Mouse (Mus musculus): ENCODE data around the gene Gm20479.
A peak's percentile ranks its signal among the peaks of the same experiment; 100 is the strongest.

Gene Gm20479

GRCm38 (mm10) chr7:27356861-27357594 lies at the start of gene Gm20479:
Gene Gm20479, minus strand, starts transcription at chr7:27357419.
- peak in 1 of 2 experiments; percentile 44 for DNase-seq (ENCODE audit: low spot score in 2 of 2)

DNA sequence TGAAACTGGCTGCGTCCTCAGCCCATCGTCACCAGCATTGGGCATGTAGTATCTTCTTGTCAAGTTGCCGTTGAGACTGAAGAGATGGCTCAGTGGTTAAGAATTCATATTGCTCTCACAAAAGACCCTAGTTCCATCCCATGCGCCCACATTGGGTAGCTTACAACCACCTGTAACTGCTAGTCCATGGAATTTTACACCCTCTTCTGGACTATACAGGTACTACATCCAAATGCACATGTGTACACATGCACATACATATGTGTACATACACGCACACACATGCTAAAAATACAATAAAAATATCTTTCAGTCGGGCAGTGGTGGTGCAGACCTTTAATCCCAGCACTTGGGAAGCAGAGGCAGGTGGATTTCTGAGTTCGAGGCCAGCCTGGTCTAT lies 49.3 kb upstream of the Gm20479 start:
- no peak for DNase-seq (ENCODE audit: low spot score in 2 of 2)

DNA sequence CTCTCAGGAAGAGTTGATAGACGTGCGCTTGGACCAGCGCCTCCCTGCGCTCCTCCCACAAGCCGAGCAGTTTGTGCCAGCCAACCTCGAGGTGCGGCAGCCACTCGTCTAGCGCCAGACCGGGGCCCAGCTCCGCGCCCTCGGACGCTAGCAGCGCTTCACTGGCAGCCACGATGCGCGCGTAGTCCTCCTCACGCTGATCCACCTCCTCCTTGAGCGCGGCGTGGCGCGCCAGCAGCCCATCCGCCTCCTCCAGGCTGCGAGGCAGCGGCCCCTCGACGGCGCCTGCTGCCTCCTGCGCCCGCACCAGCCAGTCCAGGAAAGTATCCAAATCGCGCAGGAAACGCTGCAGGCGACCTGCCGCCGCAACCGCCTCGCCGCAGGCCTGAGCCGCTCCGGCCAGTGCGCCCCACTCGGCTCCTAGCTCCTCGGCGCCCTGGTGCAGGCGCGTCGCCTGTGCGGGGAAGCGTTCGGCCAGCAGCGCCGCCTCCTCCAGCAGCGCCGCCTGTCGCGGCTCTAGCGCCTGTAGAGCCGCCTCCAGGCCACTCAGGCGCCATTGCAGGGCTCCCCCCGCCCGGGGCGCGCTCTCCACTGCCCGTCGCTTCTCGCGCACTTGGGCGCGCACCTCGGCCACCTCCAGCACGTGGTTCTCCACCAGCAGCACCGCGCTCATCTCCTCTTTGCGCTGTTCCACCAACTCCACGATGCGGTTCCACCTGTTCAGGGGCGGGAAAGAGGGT lies 47.2 kb upstream of the Gm20479 start:
- DNase-seq (ENCODE audit: low spot score in 2 of 2), result no peak

DNA sequence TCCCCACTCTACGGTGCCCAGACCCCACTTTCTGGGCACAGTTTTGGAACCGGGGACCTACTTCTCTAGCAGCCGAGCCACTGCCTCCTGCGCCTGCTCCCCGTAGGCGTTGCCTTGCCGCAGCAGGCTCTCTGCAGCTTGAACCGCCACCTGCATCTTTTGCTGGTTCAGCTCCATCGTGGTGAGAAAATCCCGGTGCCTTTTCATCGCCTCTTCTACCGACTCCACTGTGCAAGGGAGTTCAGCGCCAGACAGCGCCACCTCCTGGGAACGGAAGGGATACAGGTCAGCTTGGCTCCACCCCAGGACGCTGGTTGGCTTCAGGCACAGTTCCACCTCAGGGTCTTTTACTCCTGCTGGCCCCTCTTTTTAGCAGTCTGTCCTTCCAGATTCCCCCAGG lies 45.5 kb upstream of the Gm20479 start:
- DNase-seq (ENCODE audit: low spot score in 2 of 2), result peak; percentile 15 to 58

DNA sequence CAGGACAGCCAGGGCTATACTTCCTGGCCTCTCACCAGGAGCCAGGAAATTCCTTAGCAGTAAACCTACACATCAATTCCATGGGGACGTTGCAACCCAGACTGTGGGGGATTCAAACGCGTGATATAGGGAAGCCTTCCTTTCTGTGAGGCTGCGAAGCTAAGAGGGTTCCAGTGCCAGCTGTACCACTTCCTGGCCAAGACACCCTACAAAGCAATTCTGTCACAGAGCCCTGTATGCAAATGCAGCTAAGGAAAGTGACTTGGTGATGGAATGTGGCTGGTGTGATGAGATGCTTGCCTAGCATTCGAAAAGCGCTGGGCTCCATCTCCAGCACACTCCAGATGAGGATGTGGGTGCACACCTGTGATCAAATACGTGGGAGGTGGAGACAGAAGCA lies 43.3 kb upstream of the Gm20479 start:
- DNase-seq (ENCODE audit: low spot score in 2 of 2), result no peak

DNA sequence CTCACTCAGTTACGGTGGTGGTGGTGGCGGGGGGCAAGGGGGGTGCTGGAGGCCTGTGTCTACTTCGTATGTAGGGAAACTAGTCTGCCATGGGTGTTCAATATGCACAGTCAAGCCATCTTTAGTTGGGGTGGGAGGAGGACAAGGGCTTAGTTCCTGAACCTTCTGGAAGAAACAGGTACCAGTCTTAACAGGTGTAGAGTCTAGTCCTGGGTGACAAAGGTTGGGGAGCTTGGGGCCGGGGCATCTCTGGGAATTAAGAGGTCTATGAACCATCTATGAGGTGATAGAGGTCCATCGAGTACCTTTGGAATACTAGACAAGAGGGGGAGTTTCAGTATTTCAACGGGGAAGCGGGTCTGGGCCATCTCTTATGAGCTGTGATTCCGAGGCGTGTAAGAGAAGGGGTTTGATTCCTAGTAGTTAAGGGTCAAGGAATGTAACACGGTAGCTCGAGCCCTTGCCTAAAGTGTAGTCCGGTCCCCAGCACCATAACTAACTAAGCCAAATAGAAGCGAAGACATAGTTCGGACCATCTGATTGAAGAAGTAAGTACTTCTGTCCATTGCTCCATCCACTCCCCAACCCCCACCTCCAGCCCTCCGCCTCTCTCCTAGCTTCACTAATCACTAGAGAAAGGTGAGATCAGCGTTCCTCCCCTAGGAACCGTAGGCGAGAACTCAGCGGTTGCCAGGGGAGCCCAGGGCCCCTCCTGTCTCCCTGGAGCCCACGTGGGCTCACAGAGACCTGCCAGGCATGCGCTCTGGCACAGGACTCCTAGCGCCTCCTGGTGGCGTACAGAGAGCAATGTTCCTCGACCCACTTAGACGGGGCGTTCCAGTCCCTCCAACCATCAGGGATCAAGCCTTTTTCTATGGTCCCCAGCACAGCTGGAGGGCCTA lies 40.1 kb upstream of the Gm20479 start:
- no peak for DNase-seq (ENCODE audit: low spot score in 2 of 2)

DNA sequence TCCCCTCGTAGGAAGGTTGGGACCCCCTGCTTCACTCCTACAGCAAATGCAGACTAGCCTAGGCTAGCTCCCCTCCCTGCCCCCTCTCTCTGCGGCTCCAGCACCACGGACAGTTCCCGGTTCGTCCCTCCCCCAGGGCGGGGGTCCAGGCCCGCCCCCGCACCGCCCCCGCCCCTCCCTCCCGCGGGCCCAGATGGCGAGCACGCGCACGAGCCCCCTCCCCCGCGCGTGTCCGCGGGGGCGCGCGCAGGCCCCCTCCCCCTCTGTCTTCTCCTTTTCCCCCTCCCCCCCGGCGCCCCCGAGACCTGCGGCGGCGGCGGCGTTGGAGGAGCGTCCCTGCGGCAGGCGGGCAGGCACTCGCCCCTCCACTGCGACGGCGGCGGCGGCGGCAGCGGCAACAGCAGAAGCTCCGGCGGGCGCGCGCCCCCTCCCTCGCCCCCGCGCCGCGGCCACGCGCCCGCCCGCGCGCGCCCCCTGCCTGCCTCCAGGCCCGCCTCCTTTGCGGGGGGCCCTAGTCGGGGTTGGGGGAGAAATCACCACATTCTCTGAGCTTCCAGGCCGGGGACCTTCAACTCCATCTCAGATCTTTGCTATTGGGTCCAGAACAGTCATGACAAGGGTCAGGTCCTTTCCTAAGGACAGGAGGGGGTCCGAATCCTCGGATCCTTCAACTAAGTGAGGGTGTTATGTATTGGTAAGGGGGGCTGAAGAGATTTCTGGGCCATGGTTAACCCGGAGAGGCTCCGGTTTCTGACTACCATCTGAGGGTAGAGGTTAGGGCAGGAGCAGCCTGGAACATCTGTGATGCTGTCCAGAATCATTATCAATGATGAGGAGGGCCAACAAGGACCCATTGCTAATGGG lies 39.2 kb upstream of the Gm20479 start:
- DNase-seq (ENCODE audit: low spot score in 2 of 2), result no peak

GRCm38 (mm10) chr7:27395521-27396183 lies 38.4 kb upstream of the Gm20479 start:
- DNase-seq (ENCODE audit: low spot score in 2 of 2), result no peak

DNA sequence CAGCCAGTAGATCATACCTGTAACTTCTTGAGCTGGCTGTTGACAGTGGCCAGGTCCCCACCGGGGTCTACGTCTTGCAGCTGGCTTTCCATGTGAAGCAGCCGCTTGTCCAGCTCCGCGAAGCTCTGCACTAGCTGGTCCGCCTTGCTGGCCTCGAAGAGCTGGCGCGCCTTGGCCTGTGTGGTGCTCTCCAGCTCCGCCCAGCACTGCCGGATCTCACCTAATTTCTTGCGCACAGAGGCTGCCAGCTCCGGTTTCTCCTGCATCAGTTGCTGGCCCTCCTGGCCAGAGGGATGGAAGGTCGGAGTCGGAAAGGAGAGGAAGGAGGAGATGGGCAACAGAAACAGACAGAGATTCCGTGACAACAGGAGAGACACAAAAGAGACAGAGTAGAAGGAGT lies 34.2 kb upstream of the Gm20479 start:
- DNase-seq (ENCODE audit: low spot score in 2 of 2), result no peak

DNA sequence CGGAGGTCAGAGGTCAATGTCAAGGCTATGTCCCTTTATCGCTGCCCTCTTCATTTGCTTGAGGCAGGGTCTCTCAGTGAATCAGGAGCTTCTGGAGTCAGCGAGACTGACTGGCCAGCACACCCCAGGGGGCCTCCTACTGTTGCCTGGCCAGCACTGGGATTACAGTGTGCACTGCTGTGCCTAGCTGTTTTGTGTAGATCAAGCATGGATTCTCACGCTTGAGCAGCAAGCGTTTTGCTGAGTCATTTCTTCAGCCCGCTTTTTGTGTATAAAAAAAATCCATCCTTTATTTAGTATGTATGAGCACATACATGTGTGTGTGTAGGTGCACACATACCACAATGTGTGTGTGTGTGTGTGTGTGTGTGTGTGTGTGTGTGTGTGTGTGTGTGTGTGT lies 32.0 kb upstream of the Gm20479 start:
- no peak for DNase-seq (ENCODE audit: low spot score in 2 of 2)

- no peak for DNase-seq (ENCODE audit: low spot score in 2 of 2)
Observed at GRCm38 (mm10) chr7:27384731-27385130, 27.5 kb upstream of the Gm20479 start.

GRCm38 (mm10) chr7:27384134-27384533 lies 26.9 kb upstream of the Gm20479 start:
- DNase-seq (ENCODE audit: low spot score in 2 of 2), result no peak

DNA sequence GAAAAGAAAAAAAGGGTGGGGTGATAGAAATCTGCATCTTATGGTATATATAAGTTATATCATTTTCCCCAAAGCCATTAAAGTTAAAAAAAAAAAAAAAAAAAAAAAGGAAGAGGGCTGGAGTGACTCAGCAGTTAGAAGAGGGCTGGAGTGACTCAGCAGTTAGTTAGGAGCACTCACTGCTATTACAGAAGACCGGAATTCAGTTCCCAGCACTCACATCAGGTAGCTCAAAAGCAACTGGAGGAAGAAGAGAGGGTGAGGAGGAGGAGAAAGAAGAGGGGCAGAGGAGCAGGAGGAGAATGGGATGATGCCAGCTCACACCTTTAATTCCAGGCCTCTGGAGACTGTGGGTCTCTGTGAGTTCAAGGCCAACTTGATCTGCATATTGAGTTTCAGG lies 26.0 kb upstream of the Gm20479 start:
- DNase-seq (ENCODE audit: low spot score in 2 of 2), result no peak

GRCm38 (mm10) chr7:27381560-27381959 lies 24.3 kb upstream of the Gm20479 start:
- no peak for DNase-seq (ENCODE audit: low spot score in 2 of 2)

DNA sequence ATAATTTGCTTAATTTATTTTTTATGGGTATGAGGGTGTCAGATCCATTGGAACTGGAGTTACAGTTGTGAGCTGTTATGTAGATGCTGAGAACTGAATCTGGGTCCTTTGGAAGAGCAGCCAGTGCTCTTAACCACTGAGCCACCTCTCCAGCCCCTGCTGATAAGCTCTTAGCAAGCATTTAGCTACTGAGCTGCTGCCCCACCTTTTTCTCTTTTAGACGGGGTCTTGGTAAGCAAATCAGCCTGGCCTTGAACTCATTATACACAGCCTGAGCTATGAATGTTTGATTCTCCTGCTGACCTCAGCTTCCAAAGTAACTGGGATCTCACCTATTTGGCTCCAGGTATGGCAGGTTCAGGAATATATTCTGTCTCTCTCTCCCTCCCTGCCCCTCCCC lies 23.8 kb upstream of the Gm20479 start:
- DNase-seq (ENCODE audit: low spot score in 2 of 2), result no peak

DNA sequence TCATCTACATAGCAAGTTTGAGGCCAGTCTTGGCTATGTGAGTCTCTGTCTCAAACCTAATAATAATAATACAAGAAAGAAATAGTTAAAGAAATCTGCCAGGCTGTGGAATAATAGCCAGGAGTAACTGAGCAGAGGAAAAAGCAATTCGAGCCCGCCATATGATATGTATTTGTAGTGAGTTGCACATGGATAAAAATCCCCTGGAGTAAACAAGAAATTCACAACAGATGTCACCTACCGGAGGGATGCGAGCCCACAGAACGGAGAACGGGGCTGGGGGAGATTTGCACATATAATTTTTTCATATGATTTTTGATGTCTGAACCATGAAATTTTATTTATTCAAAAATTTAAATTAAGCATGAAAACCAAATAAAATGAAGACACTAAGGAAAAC lies 22.6 kb upstream of the Gm20479 start:
- DNase-seq (ENCODE audit: low spot score in 2 of 2), result no peak

DNA sequence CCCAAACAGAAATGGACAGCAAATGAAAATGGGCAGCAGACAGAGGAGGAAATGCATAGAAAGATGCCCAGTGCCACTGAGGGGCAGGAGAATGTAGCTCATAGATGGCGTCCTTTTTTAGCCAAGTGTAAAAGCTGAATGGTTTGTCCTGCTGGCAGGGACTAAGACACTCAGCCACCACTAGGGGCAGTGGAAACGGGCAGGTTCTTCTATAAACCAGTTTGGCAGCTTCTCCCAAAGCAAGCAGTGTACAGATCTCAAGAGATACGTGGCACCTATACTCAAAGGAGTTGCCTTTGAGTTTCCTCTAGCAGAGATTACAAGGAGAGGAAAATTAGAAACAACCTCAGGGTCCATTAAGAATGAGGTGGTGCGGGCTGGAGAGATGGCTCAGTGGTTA lies 21.2 kb upstream of the Gm20479 start:
- DNase-seq (ENCODE audit: low spot score in 2 of 2), result peak in 1 of 2 experiments; percentile 35

DNA sequence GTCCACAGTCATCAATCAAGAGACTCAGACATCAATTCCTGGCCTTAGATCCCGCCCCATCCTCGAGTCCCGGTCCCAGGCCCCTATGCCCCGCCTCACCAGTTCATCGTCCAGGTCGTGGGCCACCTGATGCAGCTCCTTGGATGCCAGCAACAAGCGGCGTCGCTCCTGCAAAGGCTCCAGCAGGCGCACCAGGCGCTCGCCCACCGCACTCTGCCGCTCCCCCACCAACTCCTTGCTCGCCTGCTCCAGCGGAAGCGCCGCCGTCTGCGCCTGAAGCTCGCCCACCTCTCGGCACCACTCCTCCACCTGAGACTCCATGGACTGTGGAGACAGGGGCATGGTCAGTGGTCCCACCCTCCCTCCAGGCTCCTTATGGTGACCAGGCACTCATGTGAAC lies 18.1 kb upstream of the Gm20479 start:
- no peak for DNase-seq (ENCODE audit: low spot score in 2 of 2)

DNA sequence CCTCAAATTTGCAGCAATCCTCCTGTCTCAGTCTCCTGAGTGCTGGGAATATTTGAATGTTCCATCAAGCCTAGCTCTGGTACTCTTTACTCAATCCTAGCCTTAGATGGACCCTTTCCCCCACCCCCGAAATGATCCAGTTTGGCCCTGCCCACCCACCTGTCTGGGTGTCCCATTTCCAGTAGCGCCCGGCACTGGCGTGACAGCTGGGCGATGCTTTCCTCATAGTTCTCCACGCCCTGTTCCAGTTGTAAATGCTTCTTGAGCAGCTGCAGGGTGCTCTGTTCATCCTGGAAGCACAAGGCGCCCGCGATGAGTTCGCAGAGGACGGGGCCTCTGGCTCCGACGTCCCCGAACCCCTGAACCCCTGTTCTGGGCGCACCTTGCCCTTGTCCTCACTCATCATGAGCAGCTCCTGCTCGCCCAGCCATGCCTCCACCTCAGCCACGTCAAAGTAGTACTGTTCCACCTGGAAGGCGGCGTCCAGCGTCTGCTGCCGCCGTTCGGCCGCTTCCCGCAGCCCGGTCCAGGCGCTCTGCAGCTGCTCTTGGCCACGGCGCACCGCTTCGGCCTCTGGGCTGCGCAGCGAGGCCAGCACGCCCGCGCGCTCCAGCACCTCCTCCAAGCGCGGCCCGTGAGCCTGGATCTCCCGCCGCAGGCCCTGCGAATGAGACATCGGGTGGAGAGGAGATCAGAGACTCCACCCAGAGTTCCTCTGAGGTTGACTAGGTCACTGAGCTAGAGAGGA lies 14.7 kb upstream of the Gm20479 start:
- no peak for DNase-seq (ENCODE audit: low spot score in 2 of 2)

DNA sequence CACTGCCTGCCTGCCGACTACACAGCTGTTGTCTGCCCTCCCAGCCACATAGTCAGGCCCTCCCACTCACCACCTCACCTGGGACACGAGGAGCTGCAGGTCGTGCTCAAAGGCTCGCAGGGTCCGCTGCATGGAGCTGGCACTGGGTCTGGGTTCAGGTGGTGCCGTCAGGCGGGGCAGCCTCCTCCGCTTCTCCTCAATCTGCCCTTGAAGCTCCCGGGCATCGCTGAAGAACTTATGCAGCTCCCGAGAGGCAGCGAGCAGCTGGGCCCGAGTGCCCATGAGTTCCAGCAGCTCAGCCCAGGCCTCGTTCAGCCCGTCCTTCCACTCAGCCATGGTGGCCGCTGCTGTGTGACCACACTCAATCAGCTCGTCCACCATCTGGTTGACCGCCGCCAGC lies 11.9 kb upstream of the Gm20479 start:
- no peak for DNase-seq (ENCODE audit: low spot score in 2 of 2)

Data from urinary bladder, adult 18-20 months (tissue).